Mouse (Mus musculus): ENCODE data around the gene Fam78a.

GRCm38 (mm10) chr2:32034206-32034605 lies 50.5 kb downstream of the Fam78a start:
- TF ChIP-seq POLR2A (IDR thresholded peaks at IDR 0.05; ENCODE audit: low read depth, low read length) (no peak), CTCF (IDR thresholded peaks at IDR 0.05; ENCODE audit: extremely low read depth, insufficient read depth, insufficient read length, insufficient replicate concordance) (no peak)

All from spleen, adult 2 months (tissue).